Mouse (Mus musculus): ENCODE results near the gene Vwa5b1.

- TF ChIP-seq CTCF (conservative IDR thresholded peaks at IDR 0.05; ENCODE audit: low read length) (no peak), POU5F1 (IDR thresholded peaks at IDR 0.05; ENCODE audit: borderline replicate concordance, low read length) (no peak), NANOG (IDR thresholded peaks at IDR 0.05; ENCODE audit: borderline replicate concordance, low read length) (no peak)
Observed at GRCm38 (mm10) chr4:138546241-138546640, 89.4 kb downstream of the Vwa5b1 start.
